Mouse (Mus musculus): ENCODE results near the gene Maml2. TPM values are rescaled to one million over a fixed set of nuclear protein-coding genes. Genes with fewer than 3 reads are reported as not detected.

Gene Maml2
- total RNA-seq (2021) = 1 to 10 TPM; 5.0 to 6.5 TPM
- long read RNA-seq, experiment 1 = 0 reads
- long read RNA-seq, experiment 2, partial matches to known transcripts = 0 of 1 reads
- long read RNA-seq, experiment 2, other reads (novel, unspliced or antisense) = 1 of 1 reads

- peak; percentile 42 to 54 for DNase-seq (ENCODE audit: low spot score in 2 of 2)
Measured at GRCm38 (mm10) chr9:13297668-13298512, at the start of gene Maml2. Gene Maml2, plus strand, starts transcription at chr9:13297957.

- DNase-seq (ENCODE audit: low spot score in 2 of 2) = no peak
Measured at GRCm38 (mm10) chr9:13248104-13248503, 49.7 kb upstream of the Maml2 start.

- no peak for DNase-seq (ENCODE audit: low spot score in 2 of 2)
Measured at GRCm38 (mm10) chr9:13251251-13251650, 46.5 kb upstream of the Maml2 start.

DNA sequence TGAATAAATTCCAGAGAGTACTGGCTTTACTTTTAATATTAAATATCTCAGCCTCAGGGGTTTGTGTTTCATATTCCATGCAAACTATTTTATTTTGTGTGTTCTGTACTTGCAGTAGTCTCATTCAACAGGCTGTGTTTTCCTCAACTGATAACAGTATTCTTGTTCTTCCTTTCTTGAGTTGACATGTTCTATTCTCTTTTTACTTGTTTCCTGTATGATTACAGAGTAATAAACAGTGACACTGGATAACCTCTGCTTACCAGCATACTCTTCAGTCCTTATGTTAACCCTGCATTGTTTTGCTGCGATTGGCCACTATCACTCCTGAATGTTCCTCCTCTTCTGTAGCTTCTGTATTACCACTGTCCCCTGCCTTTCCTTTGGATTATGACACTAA, 41.0 kb upstream of the Maml2 start:
- no peak for DNase-seq (ENCODE audit: low spot score in 2 of 2)

- no peak for DNase-seq (ENCODE audit: low spot score in 2 of 2)
Measured at GRCm38 (mm10) chr9:13258173-13258572, 39.6 kb upstream of the Maml2 start.

GRCm38 (mm10) chr9:13260980-13261379, 36.8 kb upstream of the Maml2 start:
- no peak for DNase-seq (ENCODE audit: low spot score in 2 of 2)

- DNase-seq (ENCODE audit: low spot score in 2 of 2) = no peak
Measured at GRCm38 (mm10) chr9:13273219-13273618, 24.5 kb upstream of the Maml2 start.

DNA sequence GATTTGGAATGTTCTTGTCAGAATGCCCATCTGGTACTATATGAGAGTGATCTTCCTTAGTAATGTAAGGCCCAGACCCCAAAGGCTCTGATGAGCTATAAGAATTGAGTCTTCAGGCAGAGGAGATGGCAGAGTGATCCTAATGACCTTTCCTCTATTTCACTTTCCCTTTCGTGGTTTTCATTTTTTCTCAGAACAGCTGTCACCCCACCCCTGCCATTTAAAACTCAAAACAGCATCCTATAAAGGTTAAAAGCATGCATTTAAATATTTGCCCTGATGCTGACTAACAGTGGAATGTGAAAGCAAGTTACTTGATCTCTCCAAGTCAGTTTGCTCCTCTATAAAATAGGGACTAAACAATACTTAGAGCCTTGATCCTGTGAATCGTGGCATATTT, 10.3 kb upstream of the Maml2 start:
- DNase-seq (ENCODE audit: low spot score in 2 of 2) = no peak

- DNase-seq (ENCODE audit: low spot score in 2 of 2) = peak; percentile 79 to 82
Measured at GRCm38 (mm10) chr9:13296274-13297121, 1.3 kb upstream of the Maml2 start.

DNA sequence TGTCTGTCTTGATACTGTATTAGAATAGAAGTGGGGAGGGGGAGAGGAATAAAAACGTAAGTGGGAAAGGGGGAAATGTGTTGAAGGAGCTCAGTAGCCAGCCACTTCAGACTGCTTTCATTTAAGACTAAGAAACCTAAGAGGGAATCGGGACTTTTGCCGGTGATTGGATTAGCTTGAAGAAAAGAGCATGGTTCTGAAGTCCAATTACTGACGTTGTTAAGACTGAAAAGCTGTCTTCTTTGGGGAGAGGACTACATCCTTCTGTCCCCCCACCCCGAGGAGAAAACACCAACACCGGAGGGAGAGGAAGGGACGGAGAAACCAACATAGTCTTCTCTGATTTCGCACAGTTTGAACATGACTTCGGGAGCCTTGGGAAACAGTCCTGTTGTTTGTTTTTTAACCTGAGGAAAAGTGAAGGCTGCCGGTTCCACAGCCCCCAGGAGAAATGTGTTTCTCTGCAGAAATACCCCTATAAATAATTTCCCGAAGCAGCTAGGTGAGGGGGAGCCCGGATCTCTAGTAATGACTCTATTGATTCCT, 562 bp upstream of the Maml2 start:
- peak in 1 of 2 experiments; percentile 17 for DNase-seq (ENCODE audit: low spot score in 2 of 2)

GRCm38 (mm10) chr9:13298513-13298878, 739 bp downstream of the Maml2 start:
- no peak for DNase-seq (ENCODE audit: low spot score in 2 of 2)

GRCm38 (mm10) chr9:13299190-13299589, 1.4 kb downstream of the Maml2 start:
- no peak for DNase-seq (ENCODE audit: low spot score in 2 of 2)

DNA sequence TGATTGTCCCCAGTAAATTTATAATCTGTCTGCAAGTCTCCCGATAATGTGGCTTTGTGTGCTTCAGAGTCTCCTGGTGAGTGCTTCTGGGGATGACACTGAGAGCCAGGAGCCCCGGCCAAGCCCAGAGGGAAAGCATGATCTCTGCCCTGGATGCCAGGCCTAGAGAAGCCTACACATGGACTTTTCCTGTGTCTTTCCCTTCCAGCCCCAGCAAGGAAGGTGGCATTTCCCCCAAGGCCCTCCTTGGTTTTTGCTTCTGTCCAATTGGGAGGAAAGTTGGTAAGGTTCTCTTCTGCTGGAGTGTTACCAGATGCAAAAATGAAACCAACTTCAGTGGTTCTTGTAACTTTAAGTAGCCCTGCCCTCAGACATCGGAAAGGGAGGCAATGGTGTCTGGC, 2.3 kb downstream of the Maml2 start:
- DNase-seq (ENCODE audit: low spot score in 2 of 2) = peak in 1 of 2 experiments; percentile 32

- DNase-seq (ENCODE audit: low spot score in 2 of 2) = no peak
Measured at GRCm38 (mm10) chr9:13300891-13301782, 3.4 kb downstream of the Maml2 start.

DNA sequence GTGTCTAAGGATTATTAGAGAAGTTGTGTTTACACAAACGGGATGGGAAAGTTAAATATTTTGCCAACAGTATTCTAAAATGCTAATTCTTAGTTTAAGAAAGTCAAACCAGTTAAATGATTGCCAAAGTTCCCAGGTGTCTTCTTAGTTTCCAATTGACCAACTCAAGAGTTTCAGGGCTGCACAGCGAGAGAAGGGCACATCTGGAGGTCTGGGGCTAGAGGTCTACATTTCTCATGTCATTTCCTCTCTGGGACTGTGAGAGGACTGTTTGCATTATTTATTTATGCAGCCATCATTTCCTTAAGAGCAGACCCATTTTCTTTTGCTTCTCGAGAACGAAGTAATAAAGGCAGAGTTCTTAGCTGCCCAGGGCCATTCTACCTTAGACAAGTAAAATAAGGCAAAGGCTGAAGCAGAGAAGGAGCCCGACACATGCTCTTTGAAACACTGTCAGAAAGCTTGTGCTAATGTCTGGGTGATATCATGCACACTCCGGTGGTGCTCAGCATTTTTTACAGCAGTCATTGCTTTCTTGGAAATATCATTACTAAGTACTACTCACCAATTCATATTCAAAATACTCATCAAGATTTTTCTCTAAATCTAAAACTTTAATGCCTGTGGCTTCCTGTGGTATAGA, 4.5 kb downstream of the Maml2 start:
- no peak for DNase-seq (ENCODE audit: low spot score in 2 of 2)

DNA sequence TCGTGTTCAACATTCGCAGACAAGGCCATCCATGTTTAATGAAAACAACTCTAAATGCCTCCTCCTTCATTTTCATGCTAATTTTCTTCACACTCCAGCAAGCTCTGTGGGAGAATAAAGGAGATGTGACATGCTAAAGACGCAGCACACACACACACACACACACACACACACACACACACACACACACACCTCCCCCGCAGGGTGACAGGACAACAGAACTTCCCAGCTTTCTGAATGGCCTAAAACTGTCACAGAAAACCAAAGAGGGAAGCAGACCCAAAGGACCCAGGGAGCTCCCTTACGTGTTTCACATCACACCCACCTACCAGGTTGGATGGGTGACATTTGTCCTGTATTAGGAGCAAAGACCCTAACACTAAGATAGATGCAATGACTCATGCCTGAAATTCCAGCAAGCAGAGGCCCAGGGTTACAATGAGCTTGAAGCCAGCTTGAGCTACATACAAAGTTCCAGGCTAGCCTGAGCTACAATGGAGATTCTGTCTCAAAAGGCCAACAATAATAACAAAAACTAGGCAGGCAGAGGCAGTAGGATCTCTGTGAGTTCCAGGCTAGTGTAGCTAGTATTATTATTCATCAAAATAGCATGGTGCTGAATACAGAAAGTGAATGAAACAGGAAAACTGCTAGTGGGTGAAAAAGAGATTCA, 5.5 kb downstream of the Maml2 start:
- no peak for DNase-seq (ENCODE audit: low spot score in 2 of 2)

- DNase-seq (ENCODE audit: low spot score in 2 of 2) = peak; percentile 24 to 36
Measured at GRCm38 (mm10) chr9:13303976-13304375, 6.2 kb downstream of the Maml2 start.

DNA sequence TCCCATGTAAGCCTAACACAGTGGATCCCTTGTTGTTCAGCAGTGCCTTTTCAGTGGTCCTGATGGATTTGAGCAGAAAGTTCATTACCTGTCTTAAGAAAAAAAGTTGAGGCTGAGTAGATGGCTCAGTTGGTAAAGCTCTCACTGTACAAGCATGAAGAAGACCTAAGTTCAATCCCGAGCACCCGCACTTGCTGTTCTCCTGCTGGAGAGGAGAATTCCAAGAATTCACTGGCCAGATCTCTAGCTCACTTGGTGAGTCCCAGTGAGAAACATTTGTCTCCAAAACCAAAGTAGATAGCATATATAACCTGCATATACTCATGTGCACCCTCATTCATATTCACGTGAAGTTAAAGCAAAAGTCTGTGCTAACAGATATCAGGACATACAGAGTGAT, 8.7 kb downstream of the Maml2 start:
- DNase-seq (ENCODE audit: low spot score in 2 of 2) = no peak

- no peak for DNase-seq (ENCODE audit: low spot score in 2 of 2)
Measured at GRCm38 (mm10) chr9:13307226-13307625, 9.5 kb downstream of the Maml2 start.

DNA sequence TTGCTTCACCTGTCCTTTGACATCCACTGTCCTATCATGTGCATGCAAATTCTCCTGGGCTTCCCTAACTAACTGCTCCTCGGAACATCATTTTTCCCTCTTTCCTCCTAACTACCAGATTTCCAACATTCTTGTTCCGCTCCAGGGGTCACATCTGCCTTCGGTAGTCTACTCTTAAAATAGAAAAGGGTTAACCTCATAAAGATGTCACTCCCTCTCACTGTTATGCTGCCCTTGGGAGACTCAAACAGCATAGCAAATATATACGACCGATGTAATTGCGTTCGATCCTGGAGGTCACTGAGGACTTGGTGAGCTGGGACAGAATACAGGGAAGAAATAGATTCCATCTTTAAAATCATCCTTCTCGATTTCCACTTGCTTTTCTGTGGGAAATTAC, 11.0 kb downstream of the Maml2 start:
- no peak for DNase-seq (ENCODE audit: low spot score in 2 of 2)
